Comparison of ENCODE assay signal across 8 mouse cellular contexts in the genomic region with DNA sequence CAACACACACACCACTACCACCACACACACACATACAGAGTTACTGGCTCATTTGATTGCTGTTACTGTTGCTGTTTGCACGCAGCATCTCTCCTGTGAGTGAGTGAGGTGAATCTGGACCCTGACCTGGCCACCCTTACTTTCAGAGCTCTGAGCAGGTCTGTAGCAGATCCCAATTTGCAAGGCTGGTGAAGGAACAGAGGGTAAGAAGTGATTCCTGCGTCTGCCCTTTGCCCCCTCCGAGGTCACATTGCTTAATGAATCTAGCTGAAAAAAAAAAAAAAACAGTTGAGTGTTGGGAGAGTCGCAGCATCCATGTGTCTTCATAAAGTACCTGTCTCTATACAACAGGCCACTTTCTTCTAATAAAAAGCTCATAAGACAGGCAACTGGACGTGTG.
A peak's percentile ranks its signal among the peaks of the same experiment; 100 is the strongest.
DNase-seq lines count a peak whose midpoint lies in the region; ATAC-seq lines count a peak whose summit lies in the region.

No protein-coding gene starts in this region.

- no peak overlapping the region for H3K4me3 ChIP-seq in forebrain, embryonic 11.5 days (ENCODE audit: low read depth, low read length)
- H3K4me3 ChIP-seq in forebrain, embryonic 15.5 days, result no peak overlapping the region
- no peak overlapping the region for H3K4me3 ChIP-seq in midbrain, embryonic 10.5 days
- no peak overlapping the region for H3K4me3 ChIP-seq in midbrain, embryonic 13.5 days (replicated peaks)
- H3K4me3 ChIP-seq in limb, embryonic 10.5 days, result no peak overlapping the region

- no peak for ATAC-seq in forebrain, embryonic 11.5 days (replicated peaks; ENCODE audit: low FRiP score)
- no peak for ATAC-seq in forebrain, embryonic 15.5 days (replicated peaks)
- no peak for ATAC-seq in midbrain, embryonic 13.5 days
- ATAC-seq in CD4-positive, CD25-positive, alpha-beta regulatory T cell, adult 4 months, result no peak
- no peak for ATAC-seq in megakaryocyte progenitor cell, adult 5-6 weeks (replicated peaks; ENCODE audit: poor library complexity)

- H3K4me1 ChIP-seq in forebrain, embryonic 11.5 days (replicated peaks; ENCODE audit: control insufficient read depth, insufficient read depth, low read length), result peaks cover 9% of the 10 kb centered on the region
- H3K4me1 ChIP-seq in forebrain, embryonic 15.5 days, result peaks cover 14% of the 10 kb centered on the region
- peaks cover 36% of the 10 kb centered on the region for H3K4me1 ChIP-seq in midbrain, embryonic 10.5 days
- peaks cover 11% of the 10 kb centered on the region for H3K4me1 ChIP-seq in midbrain, embryonic 13.5 days (replicated peaks)
- peaks cover 58% of the 10 kb centered on the region for H3K4me1 ChIP-seq in limb, embryonic 10.5 days

- no peaks in the 10 kb centered on the region for H3K9me3 ChIP-seq in forebrain, embryonic 11.5 days (ENCODE audit: control insufficient read depth, low read length)
- no peaks in the 10 kb centered on the region for H3K9me3 ChIP-seq in forebrain, embryonic 15.5 days
- H3K9me3 ChIP-seq in midbrain, embryonic 10.5 days (replicated peaks), result no peaks in the 10 kb centered on the region
- no peaks in the 10 kb centered on the region for H3K9me3 ChIP-seq in midbrain, embryonic 13.5 days
- no peaks in the 10 kb centered on the region for H3K9me3 ChIP-seq in limb, embryonic 10.5 days (replicated peaks)

- H3K36me3 ChIP-seq in forebrain, embryonic 11.5 days (ENCODE audit: control insufficient read depth, insufficient read depth, low read length), result no peaks in the 10 kb centered on the region
- no peaks in the 10 kb centered on the region for H3K36me3 ChIP-seq in forebrain, embryonic 15.5 days
- H3K36me3 ChIP-seq in midbrain, embryonic 10.5 days, result no peaks in the 10 kb centered on the region
- no peaks in the 10 kb centered on the region for H3K36me3 ChIP-seq in midbrain, embryonic 13.5 days
- no peaks in the 10 kb centered on the region for H3K36me3 ChIP-seq in limb, embryonic 10.5 days

- H3K4me2 ChIP-seq in forebrain, embryonic 11.5 days (ENCODE audit: low read depth, low read length, severe bottlenecking), result no peak overlapping the region
- no peak overlapping the region for H3K4me2 ChIP-seq in forebrain, embryonic 15.5 days (replicated peaks)
- H3K4me2 ChIP-seq in midbrain, embryonic 13.5 days (replicated peaks), result no peak overlapping the region

- no peak overlapping the region for H3K9ac ChIP-seq in forebrain, embryonic 11.5 days (ENCODE audit: low read length)
- H3K9ac ChIP-seq in forebrain, embryonic 15.5 days (replicated peaks), result no peak overlapping the region
- no peak overlapping the region for H3K9ac ChIP-seq in midbrain, embryonic 13.5 days (replicated peaks)

- H3K27me3 ChIP-seq in forebrain, embryonic 11.5 days (ENCODE audit: control insufficient read depth, insufficient read depth, low read length), result no peaks in the 10 kb centered on the region
- no peaks in the 10 kb centered on the region for H3K27me3 ChIP-seq in forebrain, embryonic 15.5 days
- H3K27me3 ChIP-seq in midbrain, embryonic 10.5 days (ENCODE audit: low read depth, poor library complexity, severe bottlenecking), result no peaks in the 10 kb centered on the region
- H3K27me3 ChIP-seq in midbrain, embryonic 13.5 days, result no peaks in the 10 kb centered on the region
- H3K27me3 ChIP-seq in limb, embryonic 10.5 days (ENCODE audit: low read depth, poor library complexity, severe bottlenecking), result no peaks in the 10 kb centered on the region

- DNase-seq in forebrain, embryonic 11.5 days (ENCODE audit: low spot score), result peak; percentile 37
- no peak for DNase-seq in midbrain, embryonic 10.5 days (ENCODE audit: low spot score)
- DNase-seq in limb, embryonic 10.5 days (ENCODE audit: low spot score), result no peak
- no peak for DNase-seq in frontal cortex, postnatal 25 days (ENCODE audit: low spot score in 2 of 2)

- no peak overlapping the region for H3K27ac ChIP-seq in forebrain, embryonic 11.5 days (ENCODE audit: low read depth, low read length)
- no peak overlapping the region for H3K27ac ChIP-seq in forebrain, embryonic 15.5 days (replicated peaks)
- peak overlapping the region; percentile 67 for H3K27ac ChIP-seq in midbrain, embryonic 10.5 days (replicated peaks)
- no peak overlapping the region for H3K27ac ChIP-seq in midbrain, embryonic 13.5 days
- peak overlapping the region; percentile 83 for H3K27ac ChIP-seq in limb, embryonic 10.5 days

- WGBS in forebrain, embryonic 11.5 days, result 43% methylated on average over 5 of the region's 5 CpGs
- WGBS in forebrain, embryonic 15.5 days, result 44% methylated on average over 5 of the region's 5 CpGs
- 54% methylated on average over 5 of the region's 5 CpGs for WGBS in midbrain, embryonic 10.5 days
- WGBS in midbrain, embryonic 13.5 days, result 42% methylated on average over 5 of the region's 5 CpGs
- 18% methylated on average over 5 of the region's 5 CpGs for WGBS in limb, embryonic 10.5 days

Comparison
In these comparisons a context has a peak if more than half of its experiments do, and no peak if none do; other contexts are left out.
1. H3K27ac ChIP-seq: peak in midbrain, embryonic 10.5 days (single experiment) and limb, embryonic 10.5 days (single experiment); none in forebrain, embryonic 11.5 days (single experiment), forebrain, embryonic 15.5 days (single experiment) and midbrain, embryonic 13.5 days (single experiment).